Mouse (Mus musculus): ENCODE data around the gene 4921504E06Rik. TPM values are rescaled to one million over a fixed set of nuclear protein-coding genes. Genes with fewer than 3 reads are reported as not detected.

Gene 4921504E06Rik
- 0.23 TPM in 1 of 2 replicates, not detected in the other for total RNA-seq (2017)

GRCm38 (mm10) chr2:19553821-19554592 is at the start of gene 4921504E06Rik:
4921504E06Rik (minus strand) TSS chr2:19553914.
- ATAC-seq (replicated peaks; ENCODE audit: low read depth, poor library complexity, severe bottlenecking): peak; percentile 93

- no peak for ATAC-seq (replicated peaks; ENCODE audit: low read depth, poor library complexity, severe bottlenecking)
Observed at GRCm38 (mm10) chr2:19601386-19601925, 47.7 kb upstream of the 4921504E06Rik start.

GRCm38 (mm10) chr2:19600860-19601259 is 47.1 kb upstream of the 4921504E06Rik start:
- no peak for ATAC-seq (replicated peaks; ENCODE audit: low read depth, poor library complexity, severe bottlenecking)

- ATAC-seq (replicated peaks; ENCODE audit: low read depth, poor library complexity, severe bottlenecking): no peak
Observed at GRCm38 (mm10) chr2:19599801-19600200, 46.1 kb upstream of the 4921504E06Rik start.

GRCm38 (mm10) chr2:19596988-19597387 is 43.3 kb upstream of the 4921504E06Rik start:
- ATAC-seq (replicated peaks; ENCODE audit: low read depth, poor library complexity, severe bottlenecking): no peak

- ATAC-seq (replicated peaks; ENCODE audit: low read depth, poor library complexity, severe bottlenecking): no peak
Observed at GRCm38 (mm10) chr2:19596426-19596825, 42.7 kb upstream of the 4921504E06Rik start.

- no peak for ATAC-seq (replicated peaks; ENCODE audit: low read depth, poor library complexity, severe bottlenecking)
Observed at GRCm38 (mm10) chr2:19594856-19595255, 41.1 kb upstream of the 4921504E06Rik start.

- ATAC-seq (replicated peaks; ENCODE audit: low read depth, poor library complexity, severe bottlenecking): no peak
Observed at GRCm38 (mm10) chr2:19579846-19580245, 26.1 kb upstream of the 4921504E06Rik start.

GRCm38 (mm10) chr2:19579180-19579579 is 25.5 kb upstream of the 4921504E06Rik start:
- no peak for ATAC-seq (replicated peaks; ENCODE audit: low read depth, poor library complexity, severe bottlenecking)

GRCm38 (mm10) chr2:19562114-19562829 is 8.6 kb upstream of the 4921504E06Rik start:
- no peak for ATAC-seq (replicated peaks; ENCODE audit: low read depth, poor library complexity, severe bottlenecking)

GRCm38 (mm10) chr2:19560654-19561053 is 6.9 kb upstream of the 4921504E06Rik start:
- no peak for ATAC-seq (replicated peaks; ENCODE audit: low read depth, poor library complexity, severe bottlenecking)

- no peak for ATAC-seq (replicated peaks; ENCODE audit: low read depth, poor library complexity, severe bottlenecking)
Observed at GRCm38 (mm10) chr2:19560071-19560470, 6.4 kb upstream of the 4921504E06Rik start.

- peak; percentile 53 for ATAC-seq (replicated peaks; ENCODE audit: low read depth, poor library complexity, severe bottlenecking)
Observed at GRCm38 (mm10) chr2:19551396-19551795, 2.3 kb downstream of the 4921504E06Rik start.

GRCm38 (mm10) chr2:19540906-19541305 is 12.8 kb downstream of the 4921504E06Rik start:
- ATAC-seq (replicated peaks; ENCODE audit: low read depth, poor library complexity, severe bottlenecking): no peak

- no peak for ATAC-seq (replicated peaks; ENCODE audit: low read depth, poor library complexity, severe bottlenecking)
Observed at GRCm38 (mm10) chr2:19529428-19529827, 24.3 kb downstream of the 4921504E06Rik start.

- peak; percentile 83 for ATAC-seq (replicated peaks; ENCODE audit: low read depth, poor library complexity, severe bottlenecking)
Observed at GRCm38 (mm10) chr2:19528797-19529196, 24.9 kb downstream of the 4921504E06Rik start.

- no peak for ATAC-seq (replicated peaks; ENCODE audit: low read depth, poor library complexity, severe bottlenecking)
Observed at GRCm38 (mm10) chr2:19524071-19524470, 29.6 kb downstream of the 4921504E06Rik start.

- 0 out of 2 replicates have a peak, but pooled peaks have one; percentile 56 for ATAC-seq (replicated peaks; ENCODE audit: low read depth, poor library complexity, severe bottlenecking)
Observed at GRCm38 (mm10) chr2:19521662-19522061, 32.1 kb downstream of the 4921504E06Rik start.

GRCm38 (mm10) chr2:19520617-19521016 is 33.1 kb downstream of the 4921504E06Rik start:
- no peak for ATAC-seq (replicated peaks; ENCODE audit: low read depth, poor library complexity, severe bottlenecking)

GRCm38 (mm10) chr2:19519768-19520167 is 33.9 kb downstream of the 4921504E06Rik start:
- peak; percentile 97 for ATAC-seq (replicated peaks; ENCODE audit: low read depth, poor library complexity, severe bottlenecking)

- no peak for ATAC-seq (replicated peaks; ENCODE audit: low read depth, poor library complexity, severe bottlenecking)
Observed at GRCm38 (mm10) chr2:19517952-19518351, 35.8 kb downstream of the 4921504E06Rik start.

Data from common myeloid progenitor, adult 5-6 weeks (primary cell).